Mouse (Mus musculus) B cell, adult 62 days (primary cell): Measurements from ENCODE around the gene Cchcr1. TPM values are rescaled to one million over a fixed set of nuclear protein-coding genes. Genes with fewer than 3 reads are reported as not detected.

Source experiments
- total RNA-seq: library from RNA; stranded (reverse); gene quantifications from 4 replicates; pipeline ENCODE4 v1.2.4, GENCODE M21; 2023

The Cchcr1 gene
- 10.7 to 13.1 TPM (median 12.1 TPM) in 4 replicates for total RNA-seq

DNA sequence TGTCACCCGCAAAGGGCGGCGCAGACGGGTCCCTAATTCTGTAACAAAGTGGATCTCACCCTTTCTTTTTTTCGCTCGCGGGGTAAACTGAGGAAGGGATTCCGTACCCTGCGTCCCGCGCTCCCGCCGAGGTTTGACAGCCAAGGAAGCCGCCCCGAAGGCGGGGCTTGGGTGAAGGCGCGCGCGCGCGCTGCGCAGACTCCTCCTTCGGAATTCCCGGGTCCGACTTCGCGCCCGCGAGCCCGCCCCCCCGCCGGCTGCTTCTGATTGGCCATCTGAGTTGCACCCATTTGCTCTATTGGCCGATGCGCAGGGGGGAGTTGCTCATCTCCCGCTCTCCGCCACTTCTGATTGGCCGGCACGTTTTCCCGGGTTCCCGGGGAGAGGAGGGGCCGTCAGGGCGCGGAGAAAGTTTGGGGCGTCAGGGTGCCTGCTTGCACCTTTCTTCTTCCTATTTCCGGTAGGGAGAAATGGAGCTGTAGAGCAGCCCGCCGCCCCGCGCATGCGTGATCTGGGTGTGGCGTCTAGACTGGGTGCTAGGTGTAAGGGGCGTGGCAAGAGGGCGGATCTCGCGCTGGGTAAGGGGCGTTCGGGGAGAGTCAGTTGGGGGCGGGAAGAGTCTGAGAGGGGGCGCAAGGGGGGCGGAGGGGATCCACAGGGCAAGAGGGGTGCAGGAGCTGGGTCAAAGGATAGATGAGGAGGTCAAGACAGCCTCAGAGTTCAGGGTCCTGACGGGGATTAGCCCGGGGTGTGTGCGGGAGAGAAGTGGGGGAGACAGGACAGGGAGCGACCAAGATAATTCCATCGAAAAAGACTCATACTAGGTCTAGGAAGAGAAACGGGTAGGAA lies at the start of gene Cchcr1, which contains the start of gene Tcf19:
Cchcr1 (plus strand) TSS at position 449 of the 849 bp plus-strand sequence.
Tcf19 (minus strand) TSS at position 173 of the 849 bp plus-strand sequence.

DNA sequence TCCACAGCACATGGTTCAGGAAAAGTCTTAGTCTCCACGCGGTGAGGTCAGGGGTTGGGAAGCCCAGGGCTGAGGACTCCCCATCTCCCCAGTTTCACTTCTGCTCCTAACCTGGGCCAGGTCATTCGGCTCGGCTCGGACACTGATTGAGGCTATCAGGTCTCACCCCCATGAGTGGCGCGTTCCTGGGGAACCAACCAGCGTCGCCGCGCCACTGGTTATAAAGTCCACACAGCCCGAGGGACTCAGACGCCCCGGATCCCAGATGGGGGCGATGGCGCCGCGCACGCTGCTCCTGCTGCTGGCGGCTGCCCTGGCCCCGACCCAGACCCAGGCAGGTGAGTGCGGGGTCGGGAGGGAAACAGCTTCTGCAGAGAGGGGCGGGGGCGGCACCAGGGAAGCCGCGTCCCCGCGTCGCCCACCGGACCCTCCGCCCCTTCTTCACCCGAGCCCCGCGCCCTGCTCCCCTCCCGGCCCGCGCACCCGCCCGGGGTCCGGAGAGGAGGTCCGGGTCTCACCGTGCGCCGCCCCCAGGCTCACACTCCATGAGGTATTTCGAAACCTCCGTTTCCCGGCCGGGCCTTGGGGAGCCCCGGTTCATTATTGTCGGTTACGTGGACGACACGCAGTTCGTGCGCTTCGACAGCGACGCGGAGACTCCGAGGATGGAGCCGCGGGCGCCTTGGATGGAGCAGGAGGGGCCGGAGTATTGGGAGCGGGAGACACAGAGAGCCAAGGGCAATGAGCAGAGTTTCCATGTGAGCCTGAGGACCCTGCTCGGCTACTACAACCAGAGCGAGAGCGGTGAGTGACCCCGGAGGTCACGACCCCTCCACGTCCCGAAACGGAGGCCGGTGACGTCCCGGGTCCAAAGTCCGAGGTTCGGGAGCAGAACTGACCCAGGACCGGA lies 46.8 kb upstream of the Cchcr1 start, which contains the start of gene H2-Q10:
H2-Q10 (plus strand) TSS at position 248 of the 910 bp plus-strand sequence.

DNA sequence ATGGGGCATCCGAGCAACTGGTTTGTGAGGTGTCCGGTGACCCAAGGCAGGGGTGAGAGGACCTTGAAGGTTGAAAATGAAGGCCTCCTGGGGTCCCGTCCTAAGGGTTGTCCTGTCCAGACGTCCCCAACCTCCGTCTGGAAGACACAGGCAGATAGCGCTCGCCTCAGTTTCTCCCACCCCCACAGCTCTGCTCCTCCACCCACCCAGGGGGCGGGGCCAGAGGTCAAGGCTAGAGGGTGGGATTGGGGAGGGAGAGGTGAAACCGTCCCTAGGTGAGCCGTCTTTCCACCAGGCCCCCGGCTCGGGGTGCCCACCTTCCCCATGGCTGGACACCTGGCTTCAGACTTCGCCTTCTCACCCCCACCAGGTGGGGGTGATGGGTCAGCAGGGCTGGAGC lies 11.1 kb upstream of the Cchcr1 start, which contains the start of gene Pou5f1:
Pou5f1 (plus strand) TSS at position 243 of the 400 bp plus-strand sequence.

DNA sequence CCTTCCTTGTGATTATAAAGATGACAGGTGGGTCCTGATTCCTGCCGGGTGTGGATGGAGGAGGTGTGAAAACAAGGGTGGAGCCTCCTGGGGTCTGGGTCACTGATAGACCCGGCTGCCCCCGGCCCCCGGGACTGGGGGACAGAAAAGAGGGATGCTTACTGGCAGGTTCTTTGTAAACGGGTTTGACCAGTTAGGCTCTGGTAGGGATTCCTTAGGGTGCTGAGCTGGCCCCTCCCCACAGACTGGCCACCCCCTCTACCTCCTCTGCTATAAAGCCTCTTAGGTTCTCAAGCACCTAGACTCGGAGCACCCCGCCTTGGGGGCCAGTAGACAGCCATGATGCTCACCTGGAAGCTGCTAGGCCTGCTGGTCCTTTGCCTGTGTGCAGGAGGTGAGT lies 16.0 kb downstream of the Cchcr1 start, which contains the start of gene Psors1c2:
Psors1c2 (plus strand) TSS at position 301 of the 400 bp plus-strand sequence.

DNA sequence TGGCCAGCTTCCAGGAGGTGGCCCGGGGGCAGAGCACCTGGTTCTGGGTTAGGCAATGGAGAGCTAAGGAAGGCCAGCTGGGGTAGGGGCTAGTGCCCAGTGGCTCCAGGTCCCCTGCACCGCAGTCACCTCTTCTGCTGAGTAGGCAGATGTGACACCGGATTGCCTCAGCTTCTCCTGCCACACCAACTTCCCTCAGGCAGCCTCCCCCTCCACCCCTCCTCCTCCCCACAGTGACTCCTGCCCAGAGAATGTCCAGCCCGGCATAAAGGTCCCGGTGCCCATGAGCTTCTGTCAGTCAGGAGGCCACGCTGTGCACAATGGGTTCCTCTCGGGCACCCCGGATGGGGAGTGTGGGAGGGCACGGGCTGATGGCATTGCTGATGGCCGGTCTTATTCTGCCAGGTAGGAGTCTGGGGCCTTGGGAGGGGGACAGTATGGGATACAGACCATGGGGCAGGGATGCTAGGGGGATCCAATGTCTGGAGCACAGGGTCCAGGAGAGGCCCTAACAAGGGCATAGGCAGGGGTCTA lies 35.0 kb downstream of the Cchcr1 start, which contains the start of gene Cdsn:
Cdsn (plus strand) TSS at position 248 of the 534 bp plus-strand sequence.

GRCm38 (mm10) chr17:35567150-35567549 lies 50.2 kb downstream of the Cchcr1 start, which contains the start of gene 2300002M23Rik:
TSS of gene 2300002M23Rik (plus strand) at chr17:35567450.

Other genes starting within 250 kb of the Cchcr1 start
- gene H2-Q1, start 196.7 kb upstream of the Cchcr1 start, total RNA-seq: 10.1 to 16.4 TPM (median 11.8 TPM) in 4 replicates
- 6.5 to 10.8 TPM (median 9.4 TPM) in 4 replicates for gene H2-Q2, start 174.9 kb upstream of the Cchcr1 start, total RNA-seq
- 317 to 360 TPM (median 339 TPM) in 4 replicates for gene H2-Q4, start 137.5 kb upstream of the Cchcr1 start, total RNA-seq
- 268 to 326 TPM (median 293 TPM) in 4 replicates for gene H2-Q6, start 92.2 kb upstream of the Cchcr1 start, total RNA-seq
- gene H2-Q7, start 77.9 kb upstream of the Cchcr1 start, total RNA-seq: 159 to 187 TPM (median 166 TPM) in 4 replicates
- gene H2-Q10, start 47.0 kb upstream of the Cchcr1 start, total RNA-seq: 60.3 to 65.1 TPM (median 63.2 TPM) in 4 replicates
- 0.81 to 0.86 TPM in 2 of 4 replicates, not detected in the others for gene Pou5f1, start 11.1 kb upstream of the Cchcr1 start, total RNA-seq
- 4.2 to 5.3 TPM (median 5.0 TPM) in 4 replicates for gene Tcf19, start 276 bp upstream of the Cchcr1 start, total RNA-seq
- gene Psors1c2, start 16.1 kb downstream of the Cchcr1 start, total RNA-seq: not detected in 4 replicates
- not detected in 4 replicates for gene Cdsn, start 35.0 kb downstream of the Cchcr1 start, total RNA-seq
- not detected in 4 replicates for gene 2300002M23Rik, start 50.4 kb downstream of the Cchcr1 start, total RNA-seq
- gene Sfta2, start 84.4 kb downstream of the Cchcr1 start, total RNA-seq: not detected in 4 replicates
- gene Gm9573, start 109.5 kb downstream of the Cchcr1 start, total RNA-seq: not detected in 4 replicates
- not detected in 4 replicates for gene Mucl3, start 126.6 kb downstream of the Cchcr1 start, total RNA-seq
- 37.0 to 55.6 TPM (median 43.5 TPM) in 4 replicates for gene Vars2, start 150.5 kb downstream of the Cchcr1 start, total RNA-seq
- 15.9 to 21.1 TPM (median 19.1 TPM) in 4 replicates for gene Gtf2h4, start 156.6 kb downstream of the Cchcr1 start, total RNA-seq
- 0.16 to 0.39 TPM in 2 of 4 replicates, not detected in the others for gene Ddr1, start 187.5 kb downstream of the Cchcr1 start, total RNA-seq